Mouse (Mus musculus) myocyte (in vitro differentiated cells): ENCODE results near the gene Foxs1. TPM values are rescaled to one million over a fixed set of nuclear protein-coding genes. Genes with fewer than 3 reads are reported as not detected.

Experiments used
- H3K27me3 ChIP-seq: one replicate; pipeline ENCODE4 v1.6.1; 2011; ENCODE audit not compliant: control insufficient read depth, insufficient read depth, insufficient read length
- H3K36me3 ChIP-seq: one replicate; pipeline ENCODE4 v1.6.1; 2011; ENCODE audit not compliant: control insufficient read depth, insufficient read depth
- H3K4me2 ChIP-seq: one replicate; pipeline ENCODE4 v1.6.1; 2011; ENCODE audit warnings: low read depth, control low read depth
- H3K4me3 ChIP-seq: one replicate; pipeline ENCODE4 v1.5.1; 2011; ENCODE audit warnings: mild to moderate bottlenecking, control low read depth, moderate library complexity
- H3K79me2 ChIP-seq: one replicate; pipeline ENCODE4 v1.6.1; 2011; ENCODE audit not compliant: control insufficient read depth, insufficient read depth
- H3ac ChIP-seq: one replicate; pipeline ENCODE4 v1.6.1; 2011; ENCODE audit not compliant: control insufficient read depth, insufficient read length
- CEBPB ChIP-seq: IDR thresholded peaks from 2 replicates; pipeline ENCODE4 v1.6.1; 2011; ENCODE audit warnings: mild to moderate bottlenecking, moderate library complexity; ENCODE audit not compliant: poor library complexity, insufficient read depth, severe bottlenecking
- E2F4 ChIP-seq: IDR thresholded peaks from one replicate; pipeline ENCODE4 v1.6.1; 2011; ENCODE audit warnings: mild to moderate bottlenecking, control low read depth, moderate library complexity; ENCODE audit not compliant: insufficient read depth
- MAX ChIP-seq: IDR thresholded peaks from one replicate; pipeline ENCODE4 v1.6.1; 2011; ENCODE audit warnings: low read depth, mild to moderate bottlenecking, control low read depth
- MYOD1 ChIP-seq, 3 experiments: IDR thresholded peaks; one replicate each; pipeline ENCODE4 v1.6.1; 2011; ENCODE audit warnings: control low read depth in 2 of 3, low read depth in 2 of 3, mild to moderate bottlenecking in 2 of 3, moderate library complexity in 1 of 3; ENCODE audit not compliant: insufficient read length in 2 of 3, control insufficient read depth in 1 of 3
- MYOG ChIP-seq, 3 experiments: IDR thresholded peaks; one replicate each; pipeline ENCODE4 v1.6.1; 2011; ENCODE audit warnings: control low read depth in 2 of 3, low read depth in 2 of 3, mild to moderate bottlenecking in 2 of 3; ENCODE audit not compliant: insufficient read length in 2 of 3, control insufficient read depth in 1 of 3, insufficient read depth in 1 of 3
- POLR2A ChIP-seq: IDR thresholded peaks from one replicate; pipeline ENCODE4 v1.6.1; 2011; ENCODE audit warnings: low read depth, mild to moderate bottlenecking, control low read depth, moderate library complexity; ENCODE audit not compliant: insufficient read length
- POLR2AphosphoS2 ChIP-seq: IDR thresholded peaks from one replicate; pipeline ENCODE4 v1.6.1; 2011; ENCODE audit warnings: low read depth, control low read depth; ENCODE audit not compliant: insufficient read length
- REST ChIP-seq: IDR thresholded peaks from one replicate; pipeline ENCODE4 v1.6.1; 2011; ENCODE audit warnings: mild to moderate bottlenecking, control low read depth, moderate library complexity; ENCODE audit not compliant: insufficient read depth, insufficient read length
- SRF ChIP-seq: IDR thresholded peaks from one replicate; pipeline ENCODE4 v1.6.1; 2011; ENCODE audit warnings: low read depth; ENCODE audit not compliant: control insufficient read depth, insufficient read length
- TCF12 ChIP-seq: IDR thresholded peaks from one replicate; pipeline ENCODE4 v1.6.1; 2011; ENCODE audit warnings: mild to moderate bottlenecking, control low read depth; ENCODE audit not compliant: poor library complexity, insufficient read depth, severe bottlenecking
- TCF3 ChIP-seq: IDR thresholded peaks from one replicate; pipeline ENCODE4 v1.6.1; 2011; ENCODE audit warnings: low read depth, control low read depth; ENCODE audit not compliant: insufficient read length
- USF1 ChIP-seq: IDR thresholded peaks from one replicate; pipeline ENCODE4 v1.6.1; 2011; ENCODE audit warnings: low read depth, mild to moderate bottlenecking, control low read depth, moderate library complexity
- polyA plus RNA-seq: library from polyadenylated mRNA; unstranded; fragments of >200 nt; fragmentation: generic; extraction: Trizol; gene quantifications from one replicate; pipeline ENCODE4 v1.2.1, GENCODE M21; 2012; ENCODE audit warnings: missing spikeins

Gene Foxs1
- polyA plus RNA-seq, 1 experiment: 31.3 TPM

DNA sequence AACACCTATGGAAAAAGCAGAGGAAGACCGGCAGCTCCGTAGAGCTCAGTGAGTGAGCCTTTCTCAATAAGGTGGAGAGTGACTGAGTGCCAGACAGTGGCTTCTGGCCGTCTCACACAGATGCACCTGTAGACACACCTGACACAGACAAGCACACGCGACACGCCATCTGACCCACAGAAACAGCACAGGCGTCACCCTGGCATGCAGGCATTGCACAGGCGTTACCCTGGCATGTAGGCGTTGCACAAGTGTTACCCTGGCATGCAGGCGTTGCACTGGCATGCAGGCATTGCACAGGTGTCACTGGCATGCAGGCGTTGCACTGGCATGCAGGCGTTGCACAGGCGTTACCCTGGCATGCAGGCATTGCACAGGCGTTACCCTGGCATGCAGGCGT is 31.7 kb downstream of the Foxs1 start:
- Histone ChIP-seq H3ac (no peak overlapping the region), H3K27me3 (no peaks in the 10 kb centered on the region), H3K4me2 (no peak overlapping the region), H3K4me3 (no peak overlapping the region), H3K79me2 (no peaks in the 10 kb centered on the region), H3K36me3 (no peaks in the 10 kb centered on the region)
- TF ChIP-seq MYOG (IDR thresholded peaks at IDR 0.05; ENCODE audit: control insufficient read depth in 1 of 3, insufficient read depth in 1 of 3, insufficient read length in 2 of 3, low read depth in 2 of 3): peak in 1 of 3 experiments; percentile 59
- TF ChIP-seq POLR2AphosphoS2: peak; percentile 66
- no peak for TF ChIP-seq CEBPB
- no peak for TF ChIP-seq MAX
- no peak for TF ChIP-seq REST
- TF ChIP-seq SRF: no peak
- TF ChIP-seq MYOD1 (IDR thresholded peaks at IDR 0.05; ENCODE audit: control insufficient read depth in 1 of 3, insufficient read length in 2 of 3, low read depth in 2 of 3): peak in 1 of 3 experiments; percentile 14

DNA sequence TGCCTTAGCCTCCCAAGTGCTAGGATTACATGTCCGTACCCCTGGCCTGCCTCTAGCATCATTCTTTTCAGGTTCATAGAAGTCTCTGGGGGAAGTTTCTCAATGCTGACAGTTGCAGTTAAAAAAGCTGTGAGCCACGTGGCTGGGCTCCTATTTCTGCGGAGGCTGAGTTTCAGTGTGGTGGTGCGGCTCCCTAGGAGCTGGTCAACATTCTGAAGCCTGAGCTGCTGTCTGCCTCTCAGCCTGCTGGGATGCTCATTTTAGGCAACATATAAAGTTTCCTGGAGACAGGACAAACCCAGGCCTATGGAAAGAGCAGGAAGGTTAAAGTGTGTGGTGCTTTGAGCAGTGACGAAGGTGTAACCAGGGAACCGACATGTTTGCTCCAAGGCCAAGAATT is 34.0 kb downstream of the Foxs1 start:
- Histone ChIP-seq H3K4me2 (no peak overlapping the region), H3ac (no peak overlapping the region), H3K27me3 (no peaks in the 10 kb centered on the region), H3K36me3 (peaks cover 8% of the 10 kb centered on the region), H3K79me2 (no peaks in the 10 kb centered on the region), H3K4me3 (no peak overlapping the region)
- TF ChIP-seq MYOG (IDR thresholded peaks at IDR 0.05; ENCODE audit: control insufficient read depth in 1 of 3, insufficient read depth in 1 of 3, insufficient read length in 2 of 3, low read depth in 2 of 3): no peak
- TF ChIP-seq POLR2AphosphoS2: no peak
- no peak for TF ChIP-seq MAX
- TF ChIP-seq USF1: no peak
- no peak for TF ChIP-seq E2F4
- no peak for TF ChIP-seq SRF
- TF ChIP-seq TCF3: no peak
- TF ChIP-seq POLR2A: no peak
- TF ChIP-seq TCF12: no peak
- TF ChIP-seq REST: no peak
- TF ChIP-seq MYOD1 (IDR thresholded peaks at IDR 0.05; ENCODE audit: control insufficient read depth in 1 of 3, insufficient read length in 2 of 3, low read depth in 2 of 3): no peak
- no peak for TF ChIP-seq CEBPB

DNA sequence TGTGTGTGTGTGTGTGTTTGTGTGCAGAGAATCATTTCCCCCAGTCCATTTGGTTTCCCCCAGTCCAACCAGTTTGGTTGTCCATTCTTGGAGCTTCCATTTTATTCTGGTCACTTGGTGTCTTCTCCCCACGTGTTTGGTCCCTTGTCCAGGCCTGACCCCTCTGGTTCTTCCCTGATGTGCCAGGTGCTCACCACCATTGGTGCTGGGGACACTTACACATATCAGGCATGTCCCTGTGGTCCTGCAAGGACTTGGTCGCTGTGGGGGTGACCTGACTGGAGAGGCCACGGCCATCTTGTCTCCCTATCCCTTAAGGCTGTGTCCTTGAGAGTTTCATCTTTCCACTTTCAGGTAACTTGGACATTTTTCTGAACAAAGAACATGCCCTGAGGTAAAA is 36.1 kb downstream of the Foxs1 start:
- H3K36me3 ChIP-seq: peaks cover 21% of the 10 kb centered on the region
- no peak overlapping the region for H3K4me2 ChIP-seq

DNA sequence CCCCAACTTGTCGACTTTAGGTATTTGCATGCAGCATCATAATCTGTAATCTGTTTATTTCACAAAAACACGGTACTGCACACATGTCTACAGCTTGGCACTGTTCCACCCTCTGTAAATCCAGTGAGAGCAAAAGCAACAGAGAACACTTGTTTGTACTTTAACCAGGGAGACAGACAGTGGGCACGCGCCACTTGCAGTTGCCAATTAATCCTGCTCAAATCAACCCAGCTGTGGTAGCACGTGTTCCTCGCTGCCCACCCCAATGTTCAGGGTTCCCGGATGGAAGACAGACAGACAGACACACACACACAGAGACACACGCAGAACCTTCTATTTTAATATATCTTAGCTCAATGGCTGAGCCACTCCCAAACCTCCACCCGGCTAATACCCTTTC is 37.2 kb downstream of the Foxs1 start:
- no peak overlapping the region for H3ac ChIP-seq
- H3K79me2 ChIP-seq: no peaks in the 10 kb centered on the region
- no peaks in the 10 kb centered on the region for H3K27me3 ChIP-seq
- H3K4me2 ChIP-seq: no peak overlapping the region
- H3K4me3 ChIP-seq: no peak overlapping the region
- H3K36me3 ChIP-seq: peaks cover 28% of the 10 kb centered on the region
- no peak for TF ChIP-seq POLR2A
- TF ChIP-seq TCF3: no peak
- no peak for TF ChIP-seq USF1
- peak; percentile 52 for TF ChIP-seq POLR2AphosphoS2
- TF ChIP-seq E2F4: no peak

More for the DNA sequence above, 36.1 kb downstream of the Foxs1 start:
- H3ac ChIP-seq: no peak overlapping the region
- H3K79me2 ChIP-seq: no peaks in the 10 kb centered on the region
- no peak overlapping the region for H3K4me3 ChIP-seq
- no peaks in the 10 kb centered on the region for H3K27me3 ChIP-seq
- TF ChIP-seq E2F4 (no peak), CEBPB (no peak), POLR2AphosphoS2 (peak; percentile 52), TCF3 (no peak)

DNA sequence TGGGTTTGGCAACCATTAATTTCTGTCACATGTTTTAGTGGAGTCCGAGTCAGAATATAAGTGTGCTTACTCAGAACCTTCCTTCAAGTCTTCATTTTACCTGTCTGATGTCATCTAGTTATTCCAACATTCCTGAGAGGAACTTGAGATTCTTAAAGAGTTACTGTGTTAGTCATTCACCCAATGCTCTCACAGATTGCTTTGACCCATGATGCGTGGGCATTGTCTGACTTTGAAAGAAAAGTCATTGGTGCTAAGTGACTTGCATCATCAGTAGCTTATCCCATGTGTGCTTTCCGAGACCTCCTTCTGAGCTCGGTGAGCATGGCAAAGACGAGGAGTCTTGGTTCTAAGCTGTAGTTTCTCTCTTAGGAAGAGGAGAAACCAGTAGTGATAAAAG is 44.2 kb downstream of the Foxs1 start:
- no peak overlapping the region for H3K4me3 ChIP-seq
- H3ac ChIP-seq: no peak overlapping the region
- TF ChIP-seq USF1 (no peak), E2F4 (no peak), TCF3 (no peak), MAX (no peak), POLR2AphosphoS2 (no peak), CEBPB (no peak), MYOD1 (IDR thresholded peaks at IDR 0.05; ENCODE audit: control insufficient read depth in 1 of 3, insufficient read length in 2 of 3, low read depth in 2 of 3) (no peak), REST (no peak), MYOG (IDR thresholded peaks at IDR 0.05; ENCODE audit: control insufficient read depth in 1 of 3, insufficient read depth in 1 of 3, insufficient read length in 2 of 3, low read depth in 2 of 3) (no peak), TCF12 (no peak), POLR2A (no peak), SRF (no peak)
- H3K27me3 ChIP-seq: no peaks in the 10 kb centered on the region
- H3K4me2 ChIP-seq: no peak overlapping the region
- no peaks in the 10 kb centered on the region for H3K79me2 ChIP-seq
- peaks cover 66% of the 10 kb centered on the region for H3K36me3 ChIP-seq
